In genomic region chr19:38621546-38621945, GRCm38 (mm10) we compare ENCODE assay signal across 12 mouse cellular contexts.
A peak's percentile ranks its signal among the peaks of the same experiment; 100 is the strongest.
DNase-seq lines count a peak whose midpoint lies in the region.
"Had no signal": no experiment of that assay in that cellular context is flagged by ENCODE, and none has a peak within 500 bp of the region (broad histone marks: within the 10 kb centered on the region; RNA-seq: fewer than 3 reads in every experiment).

No protein-coding gene starts in this region.

- DNase-seq in adrenal gland, postnatal 25 days: peak; percentile 4
- no peak for DNase-seq in adrenal gland, adult (ENCODE audit: inconsistent age in 2 of 2, low spot score in 1 of 2)
- peak; percentile 34 for DNase-seq in layer of hippocampus, adult 9-11 months
- no peak for DNase-seq in layer of hippocampus, adult 9-10 months (ENCODE audit: low spot score)
- peak; percentile 55 to 67 for DNase-seq in heart, postnatal 14 days
- no peak for DNase-seq in urinary bladder, postnatal 10 days (ENCODE audit: low spot score)
- no peak for DNase-seq in kidney, postnatal 10 days
- DNase-seq: cerebellum, adult 8-10 months; kidney, adult 18-20 months; midbrain, embryonic 14.5 days had no signal

- peaks cover 2% of the 10 kb centered on the region; the same call in 1 of the 2 replicates for H3K4me1 ChIP-seq in brown adipose tissue, adult 24 weeks (ENCODE audit: control insufficient read depth, insufficient read depth, insufficient read length, low read length)

- no peak overlapping the region for H3K4me3 ChIP-seq in brown adipose tissue, adult 24 weeks (ENCODE audit: insufficient read depth, low read depth, low read length)

- H3K27ac ChIP-seq in brown adipose tissue, adult 24 weeks (replicated peaks; ENCODE audit: low read depth, low read length): peak overlapping the region; percentile 8; the same call in 1 of the 2 replicates
- H3K27ac ChIP-seq: liver, embryonic 14.5 days had no signal

- intact Hi-C loops in heart, postnatal 14 days (cut with DNase I): no loop called here

Comparison
In these comparisons a context has a peak if more than half of its experiments do, and no peak if none do; other contexts are left out.
1. DNase-seq: peak in adrenal gland, postnatal 25 days (single experiment), layer of hippocampus, adult 9-11 months (single experiment) and heart, postnatal 14 days (2 of 2); none in adrenal gland, adult (0 of 2), layer of hippocampus, adult 9-10 months (single experiment), urinary bladder, postnatal 10 days (single experiment) and kidney, postnatal 10 days (single experiment).